Mouse (Mus musculus) lung, postnatal 0 days (tissue): ENCODE measurements at regions not wholly inside any gene's neighbourhood (a gene's known extent, or its start where the extent isn't known, plus 50 kb on each side); places are given as distances from the start of the nearest gene placed in this dataset.

ENCODE experiments used
- ATAC-seq: fragments of 200-750 bp; cut with Nextera tagmentation; 2 replicates; pipeline ENCODE4 v1.8.0; 2017; ENCODE audit warnings: moderate library complexity
- DNase-seq: peaks from one replicate; pipeline ENCODE4 v3.0.0-alpha.2; 2016; ENCODE audit warnings: low spot score
- H3K27ac ChIP-seq: fragments of 300-500 bp; sonication (generic); 2 replicates; pipeline ENCODE4 v1.5.1; 2014; ENCODE audit warnings: antibody characterized with exemption, mild to moderate bottlenecking, low read length, mixed read lengths
- H3K27me3 ChIP-seq: fragments of 300-500 bp; sonication (generic); replicated peaks from 2 replicates; pipeline ENCODE4 v1.6.1; 2014; ENCODE audit warnings: low read length, mixed read lengths; ENCODE audit not compliant: insufficient read depth
- H3K36me3 ChIP-seq: fragments of 300-500 bp; sonication (generic); 2 replicates; pipeline ENCODE4 v1.6.1; 2014; ENCODE audit warnings: low read length, mixed read lengths; ENCODE audit not compliant: insufficient read depth
- H3K4me1 ChIP-seq: fragments of 300-500 bp; sonication (generic); 2 replicates; pipeline ENCODE4 v1.6.1; 2014; ENCODE audit warnings: antibody characterized with exemption, low read depth, low read length, mixed read lengths; ENCODE audit not compliant: insufficient read depth
- H3K4me2 ChIP-seq: fragments of 300-500 bp; sonication (generic); replicated peaks from 2 replicates; pipeline ENCODE4 v1.6.1; 2014; ENCODE audit warnings: low read depth, mild to moderate bottlenecking, low read length, moderate library complexity, mixed read lengths
- H3K4me3 ChIP-seq: fragments of 300-500 bp; sonication (generic); 2 replicates; pipeline ENCODE4 v1.5.1; 2014; ENCODE audit warnings: low read depth, low read length
- H3K9ac ChIP-seq: fragments of 300-500 bp; sonication (generic); replicated peaks from 2 replicates; pipeline ENCODE4 v1.6.1; 2014; ENCODE audit warnings: low read depth, mild to moderate bottlenecking
- H3K9me3 ChIP-seq: fragments of 300-500 bp; sonication (generic); 2 replicates; pipeline ENCODE4 v1.6.1; 2016; ENCODE audit warnings: low read length, mixed read lengths
- CTCF ChIP-seq: IDR thresholded peaks from 2 replicates; pipeline ENCODE4 v1.5.1; 2016; ENCODE audit warnings: antibody characterized with exemption, mild to moderate bottlenecking
- EP300 ChIP-seq: IDR thresholded peaks from 2 replicates; pipeline ENCODE4 v1.6.1; 2016; ENCODE audit warnings: antibody characterized with exemption, mild to moderate bottlenecking, control low read depth
- WGBS: fragments of 180-500 bp; shearing (Covaris S2); extraction: QIAGEN DNeasy Blood & Tissue Kit; methylation state at CpG from one replicate; pipeline ENCODE4 v1.1.7; 2014; 5-methylcytosine and 5-hydroxymethylcytosine counted together

DNA sequence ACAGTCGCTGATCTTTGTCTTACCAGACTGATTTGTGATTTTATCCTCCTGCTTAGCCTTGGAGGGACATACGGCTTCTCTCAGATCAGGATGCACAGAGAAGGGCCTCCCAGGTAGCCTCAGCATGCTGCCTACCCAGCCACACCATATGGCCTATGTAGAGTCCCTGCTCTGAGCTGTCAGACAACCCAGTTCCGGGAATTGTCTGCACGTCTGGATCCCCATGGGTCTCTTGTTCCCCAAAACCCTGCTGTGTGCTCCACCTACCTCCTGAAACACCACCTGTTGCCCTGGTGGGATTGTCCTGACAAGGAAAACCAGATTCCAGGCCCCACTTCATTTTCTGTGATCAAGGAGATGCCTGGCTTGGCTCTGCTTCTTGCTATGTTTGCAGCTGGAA, 64.1 kb upstream of the Acbd6 start:
- H3K4me1 ChIP-seq = peaks cover 6% of the 10 kb centered on the region; the same call in 1 of the 2 replicates
- H3K27ac ChIP-seq = no peak overlapping the region
- DNase-seq (no peak), ATAC-seq (no peak)
- H3K36me3 ChIP-seq = no peaks in the 10 kb centered on the region
- H3K9ac ChIP-seq = no peak overlapping the region
- no peak for TF ChIP-seq EP300
- no peak for TF ChIP-seq CTCF
- H3K27me3 ChIP-seq = no peaks in the 10 kb centered on the region
- H3K9me3 ChIP-seq = no peaks in the 10 kb centered on the region
- WGBS = 69% methylated on average over 4 of the region's 4 CpGs
- H3K4me2 ChIP-seq = no peak overlapping the region
- no peak overlapping the region for H3K4me3 ChIP-seq

- Histone ChIP-seq H3K4me2 (no peak overlapping the region), H3K27me3 (no peaks in the 10 kb centered on the region), H3K9me3 (no peaks in the 10 kb centered on the region), H3K4me1 (peaks cover 6% of the 10 kb centered on the region; the same call in 1 of the 2 replicates), H3K27ac (no peak overlapping the region), H3K9ac (no peak overlapping the region), H3K36me3 (no peaks in the 10 kb centered on the region), H3K4me3 (no peak overlapping the region)
- no peak for ATAC-seq
- TF ChIP-seq CTCF = no peak
- TF ChIP-seq EP300 = no peak
- no peak for DNase-seq
- 74% methylated on average over 2 of the region's 2 CpGs for WGBS
Measured at GRCm38 (mm10) chr1:155494347-155494746, 63.6 kb upstream of the Acbd6 start.

GRCm38 (mm10) chr1:155499735-155500134, 58.2 kb upstream of the Acbd6 start:
- Histone ChIP-seq H3K9ac (no peak overlapping the region), H3K9me3 (no peaks in the 10 kb centered on the region), H3K4me3 (no peak overlapping the region), H3K27ac (no peak overlapping the region), H3K27me3 (no peaks in the 10 kb centered on the region), H3K4me2 (no peak overlapping the region), H3K36me3 (no peaks in the 10 kb centered on the region), H3K4me1 (peaks cover 3% of the 10 kb centered on the region; the same call in 1 of the 2 replicates)
- no peak for ATAC-seq
- TF ChIP-seq EP300 (no peak), CTCF (no peak)
- 44% methylated on average over 1 of the region's 1 CpGs for WGBS
- DNase-seq = no peak

DNA sequence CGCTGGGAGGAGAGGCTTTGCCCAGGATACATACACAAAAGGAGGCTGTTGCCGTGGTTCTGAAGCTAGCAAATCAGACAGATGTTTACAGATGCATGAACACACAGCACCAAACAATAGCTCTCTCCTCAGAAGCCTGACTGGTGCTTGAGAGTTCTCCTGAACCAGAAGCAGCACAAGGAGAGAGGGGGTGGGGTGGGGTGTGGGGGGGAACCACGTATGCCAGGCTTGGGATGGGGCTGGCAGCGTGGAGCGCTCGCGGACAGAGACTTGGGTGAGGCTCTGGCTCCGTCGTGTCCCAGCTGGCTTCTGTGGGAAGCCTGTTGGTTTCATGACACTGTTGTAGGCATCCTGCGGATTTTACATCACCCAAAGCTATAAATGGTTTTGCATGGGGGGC, 55.1 kb upstream of the Acbd6 start:
- no peak overlapping the region for H3K4me2 ChIP-seq
- H3K27ac ChIP-seq = no peak overlapping the region
- no peak overlapping the region for H3K9ac ChIP-seq
- H3K36me3 ChIP-seq = no peaks in the 10 kb centered on the region
- ATAC-seq = no peak
- H3K4me1 ChIP-seq = peaks cover 12% of the 10 kb centered on the region; the same call in 1 of the 2 replicates
- no peaks in the 10 kb centered on the region for H3K27me3 ChIP-seq
- H3K4me3 ChIP-seq = no peak overlapping the region
- DNase-seq = no peak
- 59% methylated on average over 10 of the region's 10 CpGs for WGBS
- no peak for TF ChIP-seq EP300
- TF ChIP-seq CTCF = no peak
- H3K9me3 ChIP-seq = no peaks in the 10 kb centered on the region

GRCm38 (mm10) chr1:155504581-155505328, 53.2 kb upstream of the Acbd6 start:
- H3K36me3 ChIP-seq = no peaks in the 10 kb centered on the region
- TF ChIP-seq EP300 = no peak
- TF ChIP-seq CTCF = no peak
- H3K4me1 ChIP-seq = peaks cover 12% of the 10 kb centered on the region; the same call in 1 of the 2 replicates
- no peak overlapping the region for H3K27ac ChIP-seq
- peak; percentile 44 for DNase-seq
- H3K9me3 ChIP-seq = no peaks in the 10 kb centered on the region
- no peak overlapping the region for H3K9ac ChIP-seq
- H3K4me2 ChIP-seq = no peak overlapping the region
- no peaks in the 10 kb centered on the region for H3K27me3 ChIP-seq
- no peak overlapping the region for H3K4me3 ChIP-seq
- ATAC-seq = peak; percentile 40
- 27% methylated on average over 12 of the region's 12 CpGs for WGBS

- Histone ChIP-seq H3K4me2 (no peak overlapping the region), H3K9ac (no peak overlapping the region), H3K27ac (no peak overlapping the region), H3K9me3 (no peaks in the 10 kb centered on the region), H3K36me3 (no peaks in the 10 kb centered on the region), H3K4me1 (peaks cover 12% of the 10 kb centered on the region; the same call in 1 of the 2 replicates), H3K4me3 (no peak overlapping the region), H3K27me3 (no peaks in the 10 kb centered on the region)
- WGBS = 46% methylated on average over 6 of the region's 6 CpGs
- TF ChIP-seq EP300 (no peak), CTCF (no peak)
- DNase-seq (peak; percentile 39), ATAC-seq (no peak; the same call in 1 of the 2 replicates)
Measured at GRCm38 (mm10) chr1:155505361-155506077, 52.4 kb upstream of the Acbd6 start.
